Mouse (Mus musculus): ENCODE results near the gene Rps6kl1. TPM values are rescaled to one million over a fixed set of nuclear protein-coding genes. Genes with fewer than 3 reads are reported as not detected.

The Rps6kl1 gene
- total and polyA plus RNA-seq, 2 experiments = 0.28 to 0.48 TPM

- Histone ChIP-seq H3K9ac (ENCODE audit: low read depth, low read length) (no peak overlapping the region), H3K4me3 (ENCODE audit: insufficient read depth, low read depth, low read length) (no peak overlapping the region), H3K79me2 (ENCODE audit: control insufficient read depth, insufficient read depth, low read length) (no peaks in the 10 kb centered on the region), H3K27ac (replicated peaks; ENCODE audit: insufficient read depth, low read depth, low read length) (no peak overlapping the region), H3K36me3 (ENCODE audit: control insufficient read depth, insufficient read depth, low read length) (no peaks in the 10 kb centered on the region), H3K4me1 (ENCODE audit: control insufficient read depth, insufficient read depth, low read length) (no peaks in the 10 kb centered on the region), H3K27me3 (ENCODE audit: control insufficient read depth, insufficient read depth, low read length) (no peaks in the 10 kb centered on the region)
- TF ChIP-seq CTCF (IDR thresholded peaks at IDR 0.05; ENCODE audit: low read depth, low read length) = no peak
- TF ChIP-seq POLR2A (IDR thresholded peaks at IDR 0.05; ENCODE audit: extremely low read depth, insufficient read depth, low read length) = no peak
- peak; percentile 8 for DNase-seq (ENCODE audit: extremely low read depth, low read depth, low spot score)
- 17% methylated on average over 4 of the region's 4 CpGs for WGBS
These were observed 43.6 kb upstream of the Rps6kl1 start for GRCm38 (mm10) chr12:85194623-85195018.

GRCm38 (mm10) chr12:85193923-85194622 is 43.0 kb upstream of the Rps6kl1 start:
- no peak overlapping the region for H3K27ac ChIP-seq (replicated peaks; ENCODE audit: insufficient read depth, low read depth, low read length)
- 95% methylated on average over 11 of the region's 11 CpGs for WGBS
- no peak for TF ChIP-seq POLR2A (IDR thresholded peaks at IDR 0.05; ENCODE audit: extremely low read depth, insufficient read depth, low read length)
- TF ChIP-seq CTCF (IDR thresholded peaks at IDR 0.05; ENCODE audit: low read depth, low read length) = no peak
- H3K4me3 ChIP-seq (ENCODE audit: insufficient read depth, low read depth, low read length) = no peak overlapping the region
- no peaks in the 10 kb centered on the region for H3K4me1 ChIP-seq (ENCODE audit: control insufficient read depth, insufficient read depth, low read length)
- no peaks in the 10 kb centered on the region for H3K27me3 ChIP-seq (ENCODE audit: control insufficient read depth, insufficient read depth, low read length)
- DNase-seq (ENCODE audit: extremely low read depth, low read depth, low spot score) = no peak
- H3K9ac ChIP-seq (ENCODE audit: low read depth, low read length) = no peak overlapping the region
- no peaks in the 10 kb centered on the region for H3K79me2 ChIP-seq (ENCODE audit: control insufficient read depth, insufficient read depth, low read length)
- H3K36me3 ChIP-seq (ENCODE audit: control insufficient read depth, insufficient read depth, low read length) = no peaks in the 10 kb centered on the region

GRCm38 (mm10) chr12:85193146-85193545 is 42.1 kb upstream of the Rps6kl1 start:
- Histone ChIP-seq H3K4me1 (ENCODE audit: control insufficient read depth, insufficient read depth, low read length) (no peaks in the 10 kb centered on the region), H3K9ac (ENCODE audit: low read depth, low read length) (no peak overlapping the region), H3K27me3 (ENCODE audit: control insufficient read depth, insufficient read depth, low read length) (no peaks in the 10 kb centered on the region), H3K4me3 (ENCODE audit: insufficient read depth, low read depth, low read length) (no peak overlapping the region), H3K36me3 (ENCODE audit: control insufficient read depth, insufficient read depth, low read length) (no peaks in the 10 kb centered on the region), H3K79me2 (ENCODE audit: control insufficient read depth, insufficient read depth, low read length) (no peaks in the 10 kb centered on the region), H3K27ac (replicated peaks; ENCODE audit: insufficient read depth, low read depth, low read length) (no peak overlapping the region)
- DNase-seq (ENCODE audit: extremely low read depth, low read depth, low spot score) = no peak
- TF ChIP-seq CTCF (IDR thresholded peaks at IDR 0.05; ENCODE audit: low read depth, low read length) = no peak
- TF ChIP-seq POLR2A (IDR thresholded peaks at IDR 0.05; ENCODE audit: extremely low read depth, insufficient read depth, low read length) = no peak
- 92% methylated on average over 10 of the region's 10 CpGs for WGBS

DNA sequence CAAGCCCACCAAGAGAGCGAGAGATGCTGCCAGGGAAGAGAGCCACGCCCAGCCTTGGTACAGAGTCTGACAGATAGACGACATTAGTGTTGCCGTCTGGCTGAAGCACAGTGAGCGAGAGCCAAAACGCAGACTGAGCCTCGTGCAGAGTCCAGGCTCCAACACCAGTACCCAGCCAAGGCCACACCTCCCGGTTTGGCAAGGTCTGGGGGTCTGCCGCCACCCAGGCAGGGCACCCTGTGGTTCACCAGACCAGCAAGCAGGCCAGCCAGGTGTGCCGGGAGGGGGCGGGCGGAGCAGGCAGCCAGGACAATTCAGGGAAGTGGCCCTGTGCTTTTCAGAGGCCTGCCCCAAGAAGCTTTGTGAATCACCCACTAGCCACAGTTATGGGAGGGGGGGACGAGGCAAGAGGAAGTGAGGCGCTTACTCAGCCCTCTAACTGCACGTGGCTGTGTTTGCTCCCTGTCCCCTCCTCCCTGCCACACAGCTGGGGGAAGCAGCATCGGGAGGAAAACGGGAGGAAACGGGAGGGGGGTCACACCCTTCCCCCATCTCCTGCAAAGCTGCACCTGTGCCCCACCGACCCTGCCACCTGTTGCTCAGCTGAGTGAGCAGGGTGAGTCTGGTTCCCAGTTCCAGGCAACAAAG is 41.5 kb upstream of the Rps6kl1 start:
- H3K79me2 ChIP-seq (ENCODE audit: control insufficient read depth, insufficient read depth, low read length) = no peaks in the 10 kb centered on the region
- no peak overlapping the region for H3K4me3 ChIP-seq (ENCODE audit: insufficient read depth, low read depth, low read length)
- no peaks in the 10 kb centered on the region for H3K36me3 ChIP-seq (ENCODE audit: control insufficient read depth, insufficient read depth, low read length)
- TF ChIP-seq POLR2A (IDR thresholded peaks at IDR 0.05; ENCODE audit: extremely low read depth, insufficient read depth, low read length) (no peak), CTCF (IDR thresholded peaks at IDR 0.05; ENCODE audit: low read depth, low read length) (no peak)
- H3K4me1 ChIP-seq (ENCODE audit: control insufficient read depth, insufficient read depth, low read length) = no peaks in the 10 kb centered on the region
- H3K27me3 ChIP-seq (ENCODE audit: control insufficient read depth, insufficient read depth, low read length) = no peaks in the 10 kb centered on the region
- no peak overlapping the region for H3K9ac ChIP-seq (ENCODE audit: low read depth, low read length)
- no peak overlapping the region for H3K27ac ChIP-seq (replicated peaks; ENCODE audit: insufficient read depth, low read depth, low read length)
- DNase-seq (ENCODE audit: extremely low read depth, low read depth, low spot score) = no peak
- 43% methylated on average over 19 of the region's 19 CpGs for WGBS

- H3K4me1 ChIP-seq (ENCODE audit: control insufficient read depth, insufficient read depth, low read length) = no peaks in the 10 kb centered on the region
- H3K9ac ChIP-seq (ENCODE audit: low read depth, low read length) = no peak overlapping the region
- 77% methylated on average over 7 of the region's 7 CpGs for WGBS
- H3K79me2 ChIP-seq (ENCODE audit: control insufficient read depth, insufficient read depth, low read length) = no peaks in the 10 kb centered on the region
- no peak overlapping the region for H3K4me3 ChIP-seq (ENCODE audit: insufficient read depth, low read depth, low read length)
- no peaks in the 10 kb centered on the region for H3K27me3 ChIP-seq (ENCODE audit: control insufficient read depth, insufficient read depth, low read length)
- H3K36me3 ChIP-seq (ENCODE audit: control insufficient read depth, insufficient read depth, low read length) = no peaks in the 10 kb centered on the region
- no peak overlapping the region for H3K27ac ChIP-seq (replicated peaks; ENCODE audit: insufficient read depth, low read depth, low read length)
- TF ChIP-seq CTCF (IDR thresholded peaks at IDR 0.05; ENCODE audit: low read depth, low read length) (no peak), POLR2A (IDR thresholded peaks at IDR 0.05; ENCODE audit: extremely low read depth, insufficient read depth, low read length) (no peak)
- no peak for DNase-seq (ENCODE audit: extremely low read depth, low read depth, low spot score)
These were observed 39.2 kb upstream of the Rps6kl1 start for GRCm38 (mm10) chr12:85190290-85190689.

GRCm38 (mm10) chr12:85186361-85186760 is 35.3 kb upstream of the Rps6kl1 start:
- no peaks in the 10 kb centered on the region for H3K4me1 ChIP-seq (ENCODE audit: control insufficient read depth, insufficient read depth, low read length)
- no peak overlapping the region for H3K9ac ChIP-seq (ENCODE audit: low read depth, low read length)
- no peak overlapping the region for H3K4me3 ChIP-seq (ENCODE audit: insufficient read depth, low read depth, low read length)
- peaks cover 4% of the 10 kb centered on the region; the same call in 1 of the 2 replicates for H3K27me3 ChIP-seq (ENCODE audit: control insufficient read depth, insufficient read depth, low read length)
- no peak overlapping the region for H3K27ac ChIP-seq (replicated peaks; ENCODE audit: insufficient read depth, low read depth, low read length)
- DNase-seq (ENCODE audit: extremely low read depth, low read depth, low spot score) = no peak
- no peaks in the 10 kb centered on the region for H3K79me2 ChIP-seq (ENCODE audit: control insufficient read depth, insufficient read depth, low read length)
- TF ChIP-seq POLR2A (IDR thresholded peaks at IDR 0.05; ENCODE audit: extremely low read depth, insufficient read depth, low read length) (no peak), CTCF (IDR thresholded peaks at IDR 0.05; ENCODE audit: low read depth, low read length) (no peak)
- WGBS = 82% methylated on average over 7 of the region's 7 CpGs
- H3K36me3 ChIP-seq (ENCODE audit: control insufficient read depth, insufficient read depth, low read length) = no peaks in the 10 kb centered on the region

Data from liver, adult 2 months (tissue).